Mouse (Mus musculus): ENCODE measurements around the gene Pkd1l3. TPM values are rescaled to one million over a fixed set of nuclear protein-coding genes. Genes with fewer than 3 reads are reported as not detected.

The Pkd1l3 gene
- polyA plus RNA-seq, 1 experiment, result not detected

GRCm38 (mm10) chr8:109648469-109648868 lies 34.2 kb downstream of the Pkd1l3 start:
- Histone ChIP-seq H3ac (ENCODE audit: control insufficient read depth, insufficient read length, low read depth) (no peak overlapping the region), H3K36me3 (ENCODE audit: control insufficient read depth, insufficient read depth) (no peaks in the 10 kb centered on the region), H3K79me3 (ENCODE audit: low read depth) (no peaks in the 10 kb centered on the region), H3K79me2 (ENCODE audit: control insufficient read depth, insufficient read depth) (no peaks in the 10 kb centered on the region), H3K27me3 (ENCODE audit: control insufficient read depth, insufficient read depth, insufficient read length) (peaks cover 28% of the 10 kb centered on the region), H3K4me3 (ENCODE audit: insufficient read depth, poor library complexity, severe bottlenecking) (no peak overlapping the region)
- TF ChIP-seq MYOD1 (IDR thresholded peaks at IDR 0.05; ENCODE audit: control insufficient read depth, insufficient read length, low read depth) (no peak), USF1 (IDR thresholded peaks at IDR 0.05; ENCODE audit: low read depth) (no peak), MAX (IDR thresholded peaks at IDR 0.05) (no peak), MYOG (IDR thresholded peaks at IDR 0.05; ENCODE audit: control insufficient read depth, extremely low read depth, insufficient read length) (no peak), FOSL1 (IDR thresholded peaks at IDR 0.05; ENCODE audit: insufficient read depth, low read length, poor library complexity, severe bottlenecking) (no peak), CEBPB (IDR thresholded peaks at IDR 0.05; ENCODE audit: low read depth) (no peak), CTCF (IDR thresholded peaks at IDR 0.05; ENCODE audit: control insufficient read depth, insufficient read depth, insufficient read length) (no peak)

GRCm38 (mm10) chr8:109650801-109651200 lies 36.5 kb downstream of the Pkd1l3 start:
- H3K4me3 ChIP-seq (ENCODE audit: insufficient read depth, poor library complexity, severe bottlenecking), result no peak overlapping the region
- H3K36me3 ChIP-seq (ENCODE audit: control insufficient read depth, insufficient read depth), result no peaks in the 10 kb centered on the region
- no peaks in the 10 kb centered on the region for H3K79me3 ChIP-seq (ENCODE audit: low read depth)
- no peak overlapping the region for H3ac ChIP-seq (ENCODE audit: control insufficient read depth, insufficient read length, low read depth)
- H3K27me3 ChIP-seq (ENCODE audit: control insufficient read depth, insufficient read depth, insufficient read length), result peaks cover 37% of the 10 kb centered on the region
- H3K79me2 ChIP-seq (ENCODE audit: control insufficient read depth, insufficient read depth), result no peaks in the 10 kb centered on the region
- no peak for TF ChIP-seq USF1 (IDR thresholded peaks at IDR 0.05; ENCODE audit: low read depth)

- TF ChIP-seq CEBPB (IDR thresholded peaks at IDR 0.05; ENCODE audit: low read depth), result no peak
- TF ChIP-seq FOSL1 (IDR thresholded peaks at IDR 0.05; ENCODE audit: insufficient read depth, low read length, poor library complexity, severe bottlenecking), result no peak
- no peak for TF ChIP-seq MYOD1 (IDR thresholded peaks at IDR 0.05; ENCODE audit: control insufficient read depth, insufficient read length, low read depth)
- TF ChIP-seq USF1 (IDR thresholded peaks at IDR 0.05; ENCODE audit: low read depth), result no peak
- no peak for TF ChIP-seq MYOG (IDR thresholded peaks at IDR 0.05; ENCODE audit: control insufficient read depth, extremely low read depth, insufficient read length)
- no peak for TF ChIP-seq MAX (IDR thresholded peaks at IDR 0.05)
- no peak for TF ChIP-seq CTCF (IDR thresholded peaks at IDR 0.05; ENCODE audit: control insufficient read depth, insufficient read depth, insufficient read length)
- no peaks in the 10 kb centered on the region for H3K79me2 ChIP-seq (ENCODE audit: control insufficient read depth, insufficient read depth)
- no peak overlapping the region for H3ac ChIP-seq (ENCODE audit: control insufficient read depth, insufficient read length, low read depth)
- no peak overlapping the region for H3K4me3 ChIP-seq (ENCODE audit: insufficient read depth, poor library complexity, severe bottlenecking)
- H3K27me3 ChIP-seq (ENCODE audit: control insufficient read depth, insufficient read depth, insufficient read length), result peaks cover 29% of the 10 kb centered on the region
- no peaks in the 10 kb centered on the region for H3K79me3 ChIP-seq (ENCODE audit: low read depth)
- no peaks in the 10 kb centered on the region for H3K36me3 ChIP-seq (ENCODE audit: control insufficient read depth, insufficient read depth)
Observed at GRCm38 (mm10) chr8:109656860-109657259, 42.5 kb downstream of the Pkd1l3 start.

GRCm38 (mm10) chr8:109662328-109662727 lies 48.0 kb downstream of the Pkd1l3 start:
- Histone ChIP-seq H3K79me3 (ENCODE audit: low read depth) (no peaks in the 10 kb centered on the region), H3K4me3 (ENCODE audit: insufficient read depth, poor library complexity, severe bottlenecking) (no peak overlapping the region), H3K27me3 (ENCODE audit: control insufficient read depth, insufficient read depth, insufficient read length) (peaks cover 6% of the 10 kb centered on the region), H3K79me2 (ENCODE audit: control insufficient read depth, insufficient read depth) (no peaks in the 10 kb centered on the region), H3K36me3 (ENCODE audit: control insufficient read depth, insufficient read depth) (no peaks in the 10 kb centered on the region), H3ac (ENCODE audit: control insufficient read depth, insufficient read length, low read depth) (no peak overlapping the region)
- TF ChIP-seq MYOG (IDR thresholded peaks at IDR 0.05; ENCODE audit: control insufficient read depth, extremely low read depth, insufficient read length) (no peak), FOSL1 (IDR thresholded peaks at IDR 0.05; ENCODE audit: insufficient read depth, low read length, poor library complexity, severe bottlenecking) (no peak)

- no peaks in the 10 kb centered on the region for H3K79me3 ChIP-seq (ENCODE audit: low read depth)
- no peaks in the 10 kb centered on the region for H3K79me2 ChIP-seq (ENCODE audit: control insufficient read depth, insufficient read depth)
- no peaks in the 10 kb centered on the region for H3K27me3 ChIP-seq (ENCODE audit: control insufficient read depth, insufficient read depth, insufficient read length)
- no peak overlapping the region for H3K4me3 ChIP-seq (ENCODE audit: insufficient read depth, poor library complexity, severe bottlenecking)
- no peak for TF ChIP-seq MYOG (IDR thresholded peaks at IDR 0.05; ENCODE audit: control insufficient read depth, extremely low read depth, insufficient read length)
- H3K36me3 ChIP-seq (ENCODE audit: control insufficient read depth, insufficient read depth), result peaks cover 18% of the 10 kb centered on the region
- H3ac ChIP-seq (ENCODE audit: control insufficient read depth, insufficient read length, low read depth), result no peak overlapping the region
Observed at GRCm38 (mm10) chr8:109666616-109667015, 52.3 kb downstream of the Pkd1l3 start.

GRCm38 (mm10) chr8:109672656-109673055 lies 58.3 kb downstream of the Pkd1l3 start:
- H3K79me3 ChIP-seq (ENCODE audit: low read depth), result no peaks in the 10 kb centered on the region
- H3K27me3 ChIP-seq (ENCODE audit: control insufficient read depth, insufficient read depth, insufficient read length), result no peaks in the 10 kb centered on the region
- no peak overlapping the region for H3ac ChIP-seq (ENCODE audit: control insufficient read depth, insufficient read length, low read depth)
- H3K36me3 ChIP-seq (ENCODE audit: control insufficient read depth, insufficient read depth), result peaks cover 78% of the 10 kb centered on the region
- H3K4me3 ChIP-seq (ENCODE audit: insufficient read depth, poor library complexity, severe bottlenecking), result no peak overlapping the region
- TF ChIP-seq MYOD1 (IDR thresholded peaks at IDR 0.05; ENCODE audit: control insufficient read depth, insufficient read length, low read depth), result no peak
- no peak for TF ChIP-seq CTCF (IDR thresholded peaks at IDR 0.05; ENCODE audit: control insufficient read depth, insufficient read depth, insufficient read length)
- TF ChIP-seq MAX (IDR thresholded peaks at IDR 0.05), result no peak
- H3K79me2 ChIP-seq (ENCODE audit: control insufficient read depth, insufficient read depth), result no peaks in the 10 kb centered on the region

GRCm38 (mm10) chr8:109673596-109673995 lies 59.3 kb downstream of the Pkd1l3 start:
- TF ChIP-seq MAX (IDR thresholded peaks at IDR 0.05) (no peak), FOSL1 (IDR thresholded peaks at IDR 0.05; ENCODE audit: insufficient read depth, low read length, poor library complexity, severe bottlenecking) (no peak), CTCF (IDR thresholded peaks at IDR 0.05; ENCODE audit: control insufficient read depth, insufficient read depth, insufficient read length) (no peak), MYOG (IDR thresholded peaks at IDR 0.05; ENCODE audit: control insufficient read depth, extremely low read depth, insufficient read length) (no peak), MYOD1 (IDR thresholded peaks at IDR 0.05; ENCODE audit: control insufficient read depth, insufficient read length, low read depth) (no peak), CEBPB (IDR thresholded peaks at IDR 0.05; ENCODE audit: low read depth) (no peak), USF1 (IDR thresholded peaks at IDR 0.05; ENCODE audit: low read depth) (no peak)
- Histone ChIP-seq H3K27me3 (ENCODE audit: control insufficient read depth, insufficient read depth, insufficient read length) (no peaks in the 10 kb centered on the region), H3K79me2 (ENCODE audit: control insufficient read depth, insufficient read depth) (no peaks in the 10 kb centered on the region), H3K4me3 (ENCODE audit: insufficient read depth, poor library complexity, severe bottlenecking) (no peak overlapping the region), H3ac (ENCODE audit: control insufficient read depth, insufficient read length, low read depth) (no peak overlapping the region), H3K79me3 (ENCODE audit: low read depth) (no peaks in the 10 kb centered on the region), H3K36me3 (ENCODE audit: control insufficient read depth, insufficient read depth) (peaks cover 82% of the 10 kb centered on the region)

Data from C2C12 (cell line).